Mouse (Mus musculus): ENCODE results near the gene Gls2.

- TF ChIP-seq CTCF (IDR thresholded peaks at IDR 0.05; ENCODE audit: low read depth) (no peak), EP300 (IDR thresholded peaks at IDR 0.05; ENCODE audit: low read depth) (no peak)
Observed at GRCm38 (mm10) chr10:128194024-128194550, at the start of gene Gls2.

All from liver, embryonic 14.5 days (tissue).